Mouse (Mus musculus): ENCODE measurements around the gene Il12a. TPM values are rescaled to one million over a fixed set of nuclear protein-coding genes. Genes with fewer than 3 reads are reported as not detected.

Gene Il12a
- 0.14 and 0.45 TPM in 2 replicates for polyA plus RNA-seq (2015; fragmentation: Nextera tagmentation; extraction: Ambion mirVana)

DNA sequence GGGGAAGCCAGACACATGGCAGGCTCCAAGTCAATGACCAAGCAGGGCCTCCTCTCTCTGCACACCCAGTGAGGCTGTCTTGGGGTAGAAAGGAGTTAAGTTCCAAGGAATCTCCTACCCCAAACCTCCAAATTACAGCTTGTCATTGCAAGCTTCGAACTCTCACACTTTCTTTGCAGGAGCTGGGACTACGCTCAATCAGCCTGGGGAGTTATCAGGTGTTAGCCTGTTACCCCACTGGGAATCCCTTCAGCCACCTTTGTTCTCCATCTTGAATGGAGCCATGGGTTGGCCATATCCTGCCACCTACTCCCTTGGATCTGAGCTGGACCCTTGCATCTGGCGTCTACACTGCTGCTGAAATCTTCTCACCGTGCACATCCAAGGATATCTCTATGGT is at the start of gene Il12a:
Gene Il12a, plus strand, starts transcription at position 301 of the 400 bp plus-strand sequence.
- no peaks in the 10 kb centered on the region for H3K36me3 ChIP-seq
- no peak within 1 kb of the TSS for H3K4me3 ChIP-seq
- WGBS, result 93% methylated on average over 4 of the region's 4 CpGs
- peaks cover 19% of the 10 kb centered on the region for H3K4me1 ChIP-seq
- ATAC-seq (ENCODE audit: low FRiP score, low read depth), result no peak
- H3K4me2 ChIP-seq (replicated peaks), result no peak within 1 kb of the TSS
- no peak within 1 kb of the TSS for H3K9ac ChIP-seq
- H3K27ac ChIP-seq, result no peak within 1 kb of the TSS
- H3K9me3 ChIP-seq, result no peaks in the 10 kb centered on the region
- H3K27me3 ChIP-seq, result no peaks in the 10 kb centered on the region

GRCm38 (mm10) chr3:68642935-68643334 is 47.5 kb upstream of the Il12a start:
- H3K27me3 ChIP-seq, result no peaks in the 10 kb centered on the region
- no peak overlapping the region for H3K9ac ChIP-seq
- no peaks in the 10 kb centered on the region for H3K36me3 ChIP-seq
- 83% methylated on average over 7 of the region's 7 CpGs for WGBS
- no peak overlapping the region for H3K27ac ChIP-seq
- no peaks in the 10 kb centered on the region for H3K9me3 ChIP-seq
- H3K4me1 ChIP-seq, result 0 out of 2 replicates have a peak, but pooled peaks cover 2% of the 10 kb centered on the region
- H3K4me3 ChIP-seq, result no peak overlapping the region
- no peak for ATAC-seq (ENCODE audit: low FRiP score, low read depth)
- H3K4me2 ChIP-seq (replicated peaks), result no peak overlapping the region

GRCm38 (mm10) chr3:68646387-68647130 is 43.9 kb upstream of the Il12a start:
- no peak overlapping the region for H3K9ac ChIP-seq
- H3K27me3 ChIP-seq, result no peaks in the 10 kb centered on the region
- H3K36me3 ChIP-seq, result no peaks in the 10 kb centered on the region
- no peak overlapping the region for H3K4me3 ChIP-seq
- no peaks in the 10 kb centered on the region for H3K4me1 ChIP-seq
- no peak overlapping the region for H3K27ac ChIP-seq
- H3K9me3 ChIP-seq, result no peaks in the 10 kb centered on the region
- WGBS, result 83% methylated on average over 6 of the region's 6 CpGs
- H3K4me2 ChIP-seq (replicated peaks), result no peak overlapping the region
- ATAC-seq (ENCODE audit: low FRiP score, low read depth), result no peak

GRCm38 (mm10) chr3:68647282-68647681 is 43.2 kb upstream of the Il12a start:
- no peak overlapping the region for H3K4me3 ChIP-seq
- H3K9me3 ChIP-seq, result no peaks in the 10 kb centered on the region
- ATAC-seq (ENCODE audit: low FRiP score, low read depth), result no peak
- H3K27ac ChIP-seq, result no peak overlapping the region
- WGBS, result 90% methylated on average over 3 of the region's 3 CpGs
- no peaks in the 10 kb centered on the region for H3K36me3 ChIP-seq
- H3K4me2 ChIP-seq (replicated peaks), result no peak overlapping the region
- H3K27me3 ChIP-seq, result no peaks in the 10 kb centered on the region
- H3K4me1 ChIP-seq, result 0 out of 2 replicates have a peak, but pooled peaks cover under 1% of the 10 kb centered on the region
- H3K9ac ChIP-seq, result no peak overlapping the region

DNA sequence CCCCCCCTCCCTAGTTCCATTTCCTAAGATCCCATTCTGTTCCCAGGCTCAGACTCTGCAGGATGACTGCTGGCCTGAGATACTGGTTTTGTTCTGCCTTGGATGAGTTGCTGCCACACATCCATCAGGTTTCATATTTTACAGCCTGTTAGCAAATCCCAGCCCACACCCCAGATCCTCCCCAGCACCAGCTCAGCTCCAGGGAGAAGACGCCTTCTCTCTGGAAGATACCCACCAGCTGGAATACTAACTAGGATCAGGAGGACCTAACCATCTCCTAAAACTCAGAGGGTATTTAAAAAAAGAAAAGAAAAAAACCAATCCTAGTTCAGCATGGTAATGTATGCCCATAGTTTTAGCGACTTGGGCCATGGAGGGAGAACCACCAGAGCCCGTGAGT is 40.2 kb upstream of the Il12a start:
- Histone ChIP-seq H3K4me2 (replicated peaks) (no peak overlapping the region), H3K4me3 (no peak overlapping the region), H3K27me3 (no peaks in the 10 kb centered on the region), H3K27ac (no peak overlapping the region), H3K36me3 (no peaks in the 10 kb centered on the region), H3K4me1 (peaks cover 7% of the 10 kb centered on the region; the same call in 1 of the 2 replicates), H3K9me3 (no peaks in the 10 kb centered on the region), H3K9ac (no peak overlapping the region)
- WGBS, result 89% methylated on average over 3 of the region's 3 CpGs
- ATAC-seq (ENCODE audit: low FRiP score, low read depth), result no peak

- Histone ChIP-seq H3K27me3 (no peaks in the 10 kb centered on the region), H3K4me2 (replicated peaks) (no peak overlapping the region), H3K4me3 (no peak overlapping the region), H3K9ac (no peak overlapping the region), H3K27ac (no peak overlapping the region), H3K4me1 (peaks cover 7% of the 10 kb centered on the region; the same call in 1 of the 2 replicates), H3K9me3 (no peaks in the 10 kb centered on the region), H3K36me3 (no peaks in the 10 kb centered on the region)
- WGBS, result 83% methylated on average over 4 of the region's 4 CpGs
- no peak for ATAC-seq (ENCODE audit: low FRiP score, low read depth)
Observed at GRCm38 (mm10) chr3:68656607-68657352, 33.7 kb upstream of the Il12a start.

- Histone ChIP-seq H3K27ac (no peak overlapping the region), H3K4me1 (peaks cover 4% of the 10 kb centered on the region; the same call in 1 of the 2 replicates), H3K9ac (no peak overlapping the region), H3K36me3 (no peaks in the 10 kb centered on the region), H3K4me2 (replicated peaks) (no peak overlapping the region), H3K9me3 (no peaks in the 10 kb centered on the region), H3K27me3 (0 out of 2 replicates have a peak, but pooled peaks cover 3% of the 10 kb centered on the region), H3K4me3 (no peak overlapping the region)
- WGBS, result 29% methylated on average over 9 of the region's 9 CpGs
- no peak for ATAC-seq (ENCODE audit: low FRiP score, low read depth)
Observed at GRCm38 (mm10) chr3:68657589-68658245, 32.7 kb upstream of the Il12a start.

DNA sequence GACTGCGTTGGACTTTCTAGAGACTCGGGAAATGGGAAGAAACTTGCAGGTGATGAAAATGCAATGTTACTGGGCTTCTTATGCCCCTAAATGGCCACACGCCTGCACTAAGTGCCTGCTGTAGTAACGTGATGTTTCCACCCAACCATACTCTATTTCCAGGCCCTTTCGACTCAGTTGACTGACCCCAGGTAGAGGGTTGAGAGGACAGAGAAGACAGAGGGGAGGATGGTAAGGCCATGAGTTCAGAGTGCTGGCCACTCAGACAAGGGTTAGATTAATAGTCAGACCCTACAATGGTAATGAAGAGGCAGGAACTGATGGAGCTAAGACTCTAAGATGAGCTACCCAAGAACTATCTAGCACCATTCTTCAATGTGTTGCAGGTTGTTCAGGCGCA is 30.4 kb upstream of the Il12a start:
- H3K9ac ChIP-seq, result no peak overlapping the region
- H3K4me1 ChIP-seq, result no peaks in the 10 kb centered on the region
- H3K27ac ChIP-seq, result no peak overlapping the region
- H3K36me3 ChIP-seq, result no peaks in the 10 kb centered on the region
- H3K4me3 ChIP-seq, result no peak overlapping the region
- H3K9me3 ChIP-seq, result no peaks in the 10 kb centered on the region
- no peak for ATAC-seq (ENCODE audit: low FRiP score, low read depth)
- 95% methylated on average over 6 of the region's 6 CpGs for WGBS
- 0 out of 2 replicates have a peak, but pooled peaks cover 3% of the 10 kb centered on the region for H3K27me3 ChIP-seq
- H3K4me2 ChIP-seq (replicated peaks), result no peak overlapping the region

DNA sequence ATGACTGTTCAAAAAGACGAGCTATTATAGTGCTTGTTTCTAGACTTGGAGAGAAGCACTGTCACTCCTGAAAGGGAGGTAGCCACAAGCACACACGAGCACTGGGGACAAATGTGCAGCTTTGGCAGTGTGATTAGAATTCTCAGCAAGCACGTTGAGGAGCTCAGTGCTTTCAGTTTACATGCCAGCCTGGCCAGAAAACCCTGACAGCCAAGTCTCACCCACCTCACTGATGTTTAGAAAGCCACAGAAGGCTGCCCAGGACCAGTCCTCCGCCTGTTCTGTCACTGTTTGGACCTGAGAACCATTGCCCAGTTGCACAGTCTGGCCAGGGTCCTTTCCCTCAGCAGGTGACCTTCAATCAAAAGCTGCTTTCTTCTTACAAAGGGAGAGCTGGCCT is 29.9 kb upstream of the Il12a start:
- no peak for ATAC-seq (ENCODE audit: low FRiP score, low read depth)
- no peak overlapping the region for H3K4me2 ChIP-seq (replicated peaks)

GRCm38 (mm10) chr3:68662386-68662785 is 28.1 kb upstream of the Il12a start:
- no peaks in the 10 kb centered on the region for H3K4me1 ChIP-seq
- no peak overlapping the region for H3K27ac ChIP-seq
- H3K36me3 ChIP-seq, result no peaks in the 10 kb centered on the region
- no peak for ATAC-seq (ENCODE audit: low FRiP score, low read depth)
- H3K4me3 ChIP-seq, result no peak overlapping the region
- peaks cover 11% of the 10 kb centered on the region; the same call in 1 of the 2 replicates for H3K27me3 ChIP-seq
- H3K9me3 ChIP-seq, result no peaks in the 10 kb centered on the region
- WGBS, result 76% methylated on average over 5 of the region's 5 CpGs
- no peak overlapping the region for H3K9ac ChIP-seq
- no peak overlapping the region for H3K4me2 ChIP-seq (replicated peaks)

More for the DNA sequence above, 29.9 kb upstream of the Il12a start:
- H3K4me1 ChIP-seq, result no peaks in the 10 kb centered on the region
- no peak overlapping the region for H3K27ac ChIP-seq
- H3K9ac ChIP-seq, result no peak overlapping the region
- no peaks in the 10 kb centered on the region for H3K36me3 ChIP-seq
- no peaks in the 10 kb centered on the region for H3K9me3 ChIP-seq
- H3K27me3 ChIP-seq, result 0 out of 2 replicates have a peak, but pooled peaks cover 3% of the 10 kb centered on the region
- WGBS, result 80% methylated on average over 4 of the region's 4 CpGs
- no peak overlapping the region for H3K4me3 ChIP-seq

- Histone ChIP-seq H3K36me3 (no peaks in the 10 kb centered on the region), H3K4me3 (no peak overlapping the region), H3K9me3 (no peaks in the 10 kb centered on the region), H3K27ac (no peak overlapping the region), H3K9ac (no peak overlapping the region), H3K4me2 (replicated peaks) (no peak overlapping the region), H3K27me3 (peaks cover 11% of the 10 kb centered on the region; the same call in 1 of the 2 replicates), H3K4me1 (0 out of 2 replicates have a peak, but pooled peaks cover 3% of the 10 kb centered on the region)
- 68% methylated on average over 6 of the region's 6 CpGs for WGBS
- ATAC-seq (ENCODE audit: low FRiP score, low read depth), result no peak
Observed at GRCm38 (mm10) chr3:68664337-68664736, 26.1 kb upstream of the Il12a start.

DNA sequence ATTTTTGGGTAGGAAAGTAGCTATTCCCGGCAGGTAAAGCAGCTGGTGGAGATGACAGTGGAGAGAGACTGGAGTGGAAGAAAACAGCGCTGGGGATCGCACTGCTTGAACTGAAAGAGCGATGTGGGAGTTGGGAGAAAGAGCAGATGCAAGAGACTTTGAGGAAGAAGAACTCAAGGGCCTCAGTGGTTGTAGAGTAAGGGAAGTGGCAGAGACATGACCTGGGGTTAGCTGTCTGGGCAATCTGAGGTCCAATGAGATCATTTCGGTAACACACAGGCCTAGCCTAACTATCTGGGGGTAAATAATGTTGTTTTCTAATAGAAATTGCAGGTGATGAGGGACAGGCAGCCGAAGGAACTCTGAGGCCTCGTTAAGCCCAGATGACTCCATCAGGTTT is 24.1 kb upstream of the Il12a start:
- Histone ChIP-seq H3K9me3 (no peaks in the 10 kb centered on the region), H3K4me1 (0 out of 2 replicates have a peak, but pooled peaks cover 3% of the 10 kb centered on the region), H3K9ac (no peak overlapping the region), H3K36me3 (no peaks in the 10 kb centered on the region), H3K4me3 (no peak overlapping the region), H3K4me2 (replicated peaks) (no peak overlapping the region), H3K27ac (no peak overlapping the region), H3K27me3 (peaks cover 11% of the 10 kb centered on the region; the same call in 1 of the 2 replicates)
- no peak for ATAC-seq (ENCODE audit: low FRiP score, low read depth)
- 84% methylated on average over 7 of the region's 7 CpGs for WGBS
